Mouse (Mus musculus) CD4-positive, CD25-positive, alpha-beta regulatory T cell, adult 4 months (primary cell): ENCODE results near the gene Tmem106a. TPM values are rescaled to one million over a fixed set of nuclear protein-coding genes. Genes with fewer than 3 reads are reported as not detected.

ENCODE experiments used
- polyA plus RNA-seq, 2 experiments: library from polyadenylated mRNA; unstranded; fragments of 100-300 nt; shearing (Covaris generic); gene quantifications; one replicate each; pipeline ENCODE4 v1.2.1; 2017

Gene Tmem106a
- polyA plus RNA-seq, 2 experiments from 2014 or later = 10.8 to 15.2 TPM

Other genes starting within 250 kb of the Tmem106a start
- not detected for gene G6pc, start 214.7 kb upstream of the Tmem106a start, polyA plus RNA-seq
- 10 to 100 TPM; 36.2 to 41.6 TPM for gene Aarsd1, start 164.6 kb upstream of the Tmem106a start, polyA plus RNA-seq
- 1 to 10 TPM; 1.3 to 1.8 TPM for gene Gm27029, start 157.4 kb upstream of the Tmem106a start, polyA plus RNA-seq
- 1 to 10 TPM; 8.0 to 8.5 TPM for gene Rundc1, start 157.2 kb upstream of the Tmem106a start, polyA plus RNA-seq
- gene Ptges3l, start 156.9 kb upstream of the Tmem106a start, polyA plus RNA-seq = 1 to 10 TPM; 1.7 to 2.1 TPM
- 100 to 1,000 TPM; 407 to 740 TPM for gene Rpl27, start 139.9 kb upstream of the Tmem106a start, polyA plus RNA-seq
- 100 to 1,000 TPM; 174 to 204 TPM for gene Ifi35, start 133.8 kb upstream of the Tmem106a start, polyA plus RNA-seq
- gene Rnd2, start 117.2 kb upstream of the Tmem106a start, polyA plus RNA-seq = under 1 TPM in 1 of 2 experiments, not detected in 1; 0.23 TPM
- gene Vat1, start 116.0 kb upstream of the Tmem106a start, polyA plus RNA-seq = 1 to 10 TPM; 1.1 to 1.5 TPM
- 1 to 10 TPM; 3.5 to 4.1 TPM for gene Brca1, start 30.3 kb upstream of the Tmem106a start, polyA plus RNA-seq
- 10 to 100 TPM; 70.0 to 88.4 TPM for gene Nbr1, start 30.1 kb upstream of the Tmem106a start, polyA plus RNA-seq
- not detected for gene Gm11634, start 17.0 kb downstream of the Tmem106a start, polyA plus RNA-seq
- 10 to 100 TPM; 86.2 to 93.4 TPM for gene Rdm1, start 45.0 kb downstream of the Tmem106a start, polyA plus RNA-seq
- gene Arl4d, start 83.3 kb downstream of the Tmem106a start, polyA plus RNA-seq = not detected
- gene Dhx8, start 150.7 kb downstream of the Tmem106a start, polyA plus RNA-seq = 10 to 100 TPM; 30.8 to 39.0 TPM
- not detected for gene Etv4, start 203.1 kb downstream of the Tmem106a start, polyA plus RNA-seq